Mouse (Mus musculus) MEL (cell line): ENCODE data around the gene Ppfia1. TPM values are rescaled to one million over a fixed set of nuclear protein-coding genes. Genes with fewer than 3 reads are reported as not detected.

ENCODE experiments used
- DNase-seq: peaks from one replicate; pipeline ENCODE4 v3.0.0; 2011; ENCODE audit warnings: low read depth, low spot score
- H3K27ac ChIP-seq: 2 replicates; pipeline ENCODE4 v1.5.1; 2012; ENCODE audit warnings: low read depth, mild to moderate bottlenecking, control low read depth, low read length, moderate library complexity; ENCODE audit not compliant: control insufficient read depth
- H3K27me3 ChIP-seq, 2 experiments: fragments of 150-350 bp in 1 of 2; sonication (generic) in 1 of 2; 2 replicates each; pipeline ENCODE4 v1.6.1; 2012; ENCODE audit warnings: low read length in 2 of 2, mild to moderate bottlenecking in 2 of 2, improper control_type of control experiment in 1 of 2, moderate library complexity in 1 of 2; ENCODE audit not compliant: insufficient read depth in 2 of 2, control insufficient read depth in 1 of 2
- H3K36me3 ChIP-seq, 2 experiments: 2 replicates each; pipeline ENCODE4 v1.6.1; 2012 to 2014; ENCODE audit warnings: low read length in 2 of 2, improper control_type of control experiment in 1 of 2, inconsistent platforms in 1 of 2, mild to moderate bottlenecking in 1 of 2; ENCODE audit not compliant: insufficient read depth in 2 of 2, control insufficient read depth in 1 of 2
- H3K4me1 ChIP-seq, 2 experiments: fragments of 150-350 bp in 1 of 2; sonication (generic) in 1 of 2; 2 replicates each; pipeline ENCODE4 v1.6.1; 2012; ENCODE audit warnings: low read length in 2 of 2, improper control_type of control experiment in 1 of 2, mild to moderate bottlenecking in 1 of 2; ENCODE audit not compliant: insufficient read depth in 2 of 2, control insufficient read depth in 1 of 2
- H3K4me3 ChIP-seq, 2 experiments: fragments of 150-350 bp in 1 of 2; sonication (generic) in 1 of 2; 2 replicates each; pipeline ENCODE4 v1.5.1; 2012; ENCODE audit warnings: low read depth in 2 of 2, low read length in 2 of 2, mild to moderate bottlenecking in 2 of 2, moderate library complexity in 2 of 2, control low read depth in 1 of 2, improper control_type of control experiment in 1 of 2; ENCODE audit not compliant: control insufficient read depth in 1 of 2, insufficient read depth in 1 of 2
- H3K79me2 ChIP-seq: 2 replicates; pipeline ENCODE4 v1.6.1; 2012; ENCODE audit warnings: mild to moderate bottlenecking, low read length, moderate library complexity; ENCODE audit not compliant: control insufficient read depth, poor library complexity, insufficient read depth
- H3K9ac ChIP-seq: 2 replicates; pipeline ENCODE4 v1.6.1; 2012; ENCODE audit warnings: low read depth, mild to moderate bottlenecking, control low read depth, low read length, moderate library complexity; ENCODE audit not compliant: control insufficient read depth, poor library complexity, severe bottlenecking
- H3K9me3 ChIP-seq: fragments of 150-350 bp; sonication (generic); replicated peaks from 2 replicates; pipeline ENCODE4 v1.6.1; 2012; ENCODE audit warnings: mild to moderate bottlenecking, low read length, improper control_type of control experiment, moderate library complexity; ENCODE audit not compliant: insufficient read depth
- BHLHE40 ChIP-seq: IDR thresholded peaks from 2 replicates; pipeline ENCODE4 v1.6.1; 2012; ENCODE audit warnings: low read depth, mild to moderate bottlenecking, inconsistent platforms, low read length, improper control_type of control experiment, borderline replicate concordance
- CHD1 ChIP-seq: IDR thresholded peaks from 2 replicates; pipeline ENCODE4 v1.6.1; 2012; ENCODE audit warnings: low read depth, mild to moderate bottlenecking, inconsistent platforms, low read length, improper control_type of control experiment
- CTCF ChIP-seq, 3 experiments: IDR thresholded peaks in 2 of 3; conservative IDR thresholded peaks in 1 of 3; 2 replicates each; pipeline ENCODE4 v1.5.1; 2011 to 2012; ENCODE audit warnings: low read length in 3 of 3, low read depth in 2 of 3, mild to moderate bottlenecking in 2 of 3, improper control_type of control experiment in 1 of 3, inconsistent platforms in 1 of 3, mixed read lengths in 1 of 3, moderate library complexity in 1 of 3; ENCODE audit not compliant: control insufficient read depth in 1 of 3, insufficient read depth in 1 of 3, poor library complexity in 1 of 3, severe bottlenecking in 1 of 3
- EP300 ChIP-seq, 2 experiments: IDR thresholded peaks; 2 replicates each; pipeline ENCODE4 v1.6.1; 2011; ENCODE audit warnings: improper control_type of control experiment in 2 of 2, low read length in 2 of 2, low read depth in 1 of 2, mild to moderate bottlenecking in 1 of 2
- GABPA ChIP-seq: IDR thresholded peaks from 2 replicates; pipeline ENCODE4 v1.6.1; 2012; ENCODE audit warnings: low read depth, mild to moderate bottlenecking, inconsistent platforms, low read length, improper control_type of control experiment, moderate library complexity
- GATA1 ChIP-seq: IDR thresholded peaks from 2 replicates; pipeline ENCODE4 v1.6.1; 2011; ENCODE audit warnings: low read depth, low read length, improper control_type of control experiment
- HCFC1 ChIP-seq: IDR thresholded peaks from 2 replicates; pipeline ENCODE4 v1.6.1; 2012; ENCODE audit warnings: low read depth, mild to moderate bottlenecking, inconsistent platforms, low read length, improper control_type of control experiment, moderate library complexity
- KAT2A ChIP-seq: conservative IDR thresholded peaks from 2 replicates; pipeline ENCODE4 v1.6.1; 2012; ENCODE audit warnings: low read depth, low read length, improper control_type of control experiment, inconsistent platforms
- MAX ChIP-seq: IDR thresholded peaks from 2 replicates; pipeline ENCODE4 v1.6.1; 2011; ENCODE audit warnings: low read length, improper control_type of control experiment
- MAZ ChIP-seq: IDR thresholded peaks from 2 replicates; pipeline ENCODE4 v1.6.1; 2012; ENCODE audit warnings: low read depth, mild to moderate bottlenecking, inconsistent platforms, low read length, improper control_type of control experiment
- MXI1 ChIP-seq: IDR thresholded peaks from 2 replicates; pipeline ENCODE4 v1.6.1; 2011; ENCODE audit warnings: mild to moderate bottlenecking, low read depth, low read length, improper control_type of control experiment
- POLR2A ChIP-seq, 2 experiments: IDR thresholded peaks; 2 replicates each; pipeline ENCODE4 v1.6.1; 2011 to 2012; ENCODE audit warnings: low read length in 2 of 2, mild to moderate bottlenecking in 2 of 2, control low read depth in 1 of 2, improper control_type of control experiment in 1 of 2, low read depth in 1 of 2, moderate library complexity in 1 of 2; ENCODE audit not compliant: control insufficient read depth in 1 of 2, insufficient read depth in 1 of 2, poor library complexity in 1 of 2
- POLR2AphosphoS2 ChIP-seq: IDR thresholded peaks from 2 replicates; pipeline ENCODE4 v1.6.1; 2011; ENCODE audit warnings: low read length, improper control_type of control experiment
- RCOR1 ChIP-seq: IDR thresholded peaks from 2 replicates; pipeline ENCODE4 v1.6.1; 2012; ENCODE audit warnings: low read depth, mild to moderate bottlenecking, inconsistent platforms, low read length, improper control_type of control experiment
- SIN3A ChIP-seq: IDR thresholded peaks from 2 replicates; pipeline ENCODE4 v1.6.1; 2012; ENCODE audit warnings: low read length, improper control_type of control experiment, inconsistent platforms
- TAL1 ChIP-seq: IDR thresholded peaks from 2 replicates; pipeline ENCODE4 v1.6.1; 2012; ENCODE audit warnings: mild to moderate bottlenecking, inconsistent platforms, low read length, moderate library complexity, mixed read lengths
- TBP ChIP-seq: IDR thresholded peaks from 2 replicates; pipeline ENCODE4 v1.8.0; 2011; ENCODE audit warnings: low read depth, low read length, improper control_type of control experiment
- USF2 ChIP-seq, 2 experiments: IDR thresholded peaks; 2 replicates each; pipeline ENCODE4 v1.6.1; 2011 to 2012; ENCODE audit warnings: improper control_type of control experiment in 2 of 2, low read length in 2 of 2, borderline replicate concordance in 1 of 2, inconsistent platforms in 1 of 2, low read depth in 1 of 2, mild to moderate bottlenecking in 1 of 2; ENCODE audit not compliant: insufficient read depth in 1 of 2
- ZNF384 ChIP-seq: IDR thresholded peaks from 2 replicates; pipeline ENCODE4 v1.6.1; 2012; ENCODE audit warnings: low read depth, mild to moderate bottlenecking, inconsistent platforms, low read length, improper control_type of control experiment
- polyA plus RNA-seq, 2 experiments: library from polyadenylated mRNA; stranded (reverse) in 1 of 2; unstranded in 1 of 2; fragments of >175 nt in 1 of 2; fragments of >200 nt in 1 of 2; gene quantifications; 2 replicates each; pipeline versions ENCODE4 v1.2.1 to v1.2.4; 2012; ENCODE audit warnings: low replicate concordance in 2 of 2, low read depth in 1 of 2; ENCODE audit not compliant: insufficient read length in 2 of 2, insufficient read depth in 1 of 2, missing spikeins in 1 of 2
- total RNA-seq: library from RNA; depleted of rRNA; stranded (reverse); fragments of 300-350 nt; gene quantifications from 2 replicates; pipeline ENCODE4 v1.2.3, GENCODE M21; 2012

Gene Ppfia1
- total and polyA plus RNA-seq, 3 experiments, result 38.5 to 53.1 TPM; not detected in 1

GRCm38 (mm10) chr7:144468741-144469140, 84.8 kb downstream of the Ppfia1 start:
- Histone ChIP-seq H3K4me1 (no peaks in the 10 kb centered on the region; a peak in 2 of 4 replicates), H3K9me3 (no peaks in the 10 kb centered on the region)
- TF ChIP-seq CTCF (IDR thresholded peaks at IDR 0.05 in 2 of 3, conservative IDR thresholded peaks at IDR 0.05 in 1 of 3; ENCODE audit: control insufficient read depth in 1 of 3, insufficient read depth in 1 of 3, low read depth in 2 of 3, low read length in 3 of 3, poor library complexity in 1 of 3, severe bottlenecking in 1 of 3) (no peak), MAX (no peak), RCOR1 (no peak), TBP (no peak), MXI1 (no peak)
- TF ChIP-seq, all 39 proteins: peak for 0
- H3K9ac ChIP-seq, result no peak overlapping the region
- no peak for DNase-seq
- peaks cover 0 to 4% of the 10 kb centered on the region in 2 experiments; a peak in 1 of 4 replicates for H3K36me3 ChIP-seq
- H3K27me3 ChIP-seq, result no peaks in the 10 kb centered on the region
- H3K27ac ChIP-seq, result no peak overlapping the region
- peaks cover 22% of the 10 kb centered on the region for H3K79me2 ChIP-seq
- H3K4me3 ChIP-seq, result no peak overlapping the region

GRCm38 (mm10) chr7:144462577-144462976, 91.0 kb downstream of the Ppfia1 start:
- Histone ChIP-seq H3K27me3 (no peaks in the 10 kb centered on the region), H3K9ac (no peak overlapping the region), H3K79me2 (peaks cover 3% of the 10 kb centered on the region; the same call in 1 of the 2 replicates)
- TF ChIP-seq MXI1 (no peak), ZNF384 (peak; percentile 61; the same call in 1 of the 2 replicates)
- TF ChIP-seq, all 39 proteins: peak for 1
- no peak overlapping the region for H3K27ac ChIP-seq
- DNase-seq, result no peak
- no peaks in the 10 kb centered on the region for H3K9me3 ChIP-seq
- H3K4me1 ChIP-seq, result no peaks in the 10 kb centered on the region
- no peak overlapping the region for H3K4me3 ChIP-seq
- H3K36me3 ChIP-seq, result peaks cover 0 to 1% of the 10 kb centered on the region in 2 experiments; a peak in 1 of 4 replicates

- no peaks in the 10 kb centered on the region for H3K79me2 ChIP-seq
- H3K4me1 ChIP-seq, result no peaks in the 10 kb centered on the region
- DNase-seq, result no peak
- H3K9ac ChIP-seq, result no peak overlapping the region
- TF ChIP-seq POLR2A (IDR thresholded peaks at IDR 0.05; ENCODE audit: control insufficient read depth in 1 of 2, insufficient read depth in 1 of 2, low read depth in 1 of 2, low read length in 2 of 2, poor library complexity in 1 of 2) (no peak), CTCF (IDR thresholded peaks at IDR 0.05 in 2 of 3, conservative IDR thresholded peaks at IDR 0.05 in 1 of 3; ENCODE audit: control insufficient read depth in 1 of 3, insufficient read depth in 1 of 3, low read depth in 2 of 3, low read length in 3 of 3, poor library complexity in 1 of 3, severe bottlenecking in 1 of 3) (no peak), GATA1 (no peak), BHLHE40 (no peak), POLR2AphosphoS2 (no peak), RCOR1 (no peak), CHD1 (no peak), MAX (no peak), KAT2A (no peak), SIN3A (no peak), TAL1 (no peak), GABPA (no peak), USF2 (IDR thresholded peaks at IDR 0.05; ENCODE audit: borderline replicate concordance in 1 of 2, insufficient read depth in 1 of 2, low read depth in 1 of 2, low read length in 2 of 2) (no peak), EP300 (IDR thresholded peaks at IDR 0.05; ENCODE audit: low read depth in 1 of 2, low read length in 2 of 2) (no peak), MAZ (no peak), HCFC1 (no peak)
- no peak overlapping the region for H3K27ac ChIP-seq
- no peaks in the 10 kb centered on the region for H3K9me3 ChIP-seq
- H3K27me3 ChIP-seq, result no peaks in the 10 kb centered on the region
- no peak overlapping the region for H3K4me3 ChIP-seq
- H3K36me3 ChIP-seq, result peaks cover 0 to 3% of the 10 kb centered on the region in 2 experiments; a peak in 1 of 4 replicates
Observed at GRCm38 (mm10) chr7:144461246-144461902, 92.2 kb downstream of the Ppfia1 start.
